Mouse (Mus musculus) testis, adult 2 months (tissue): ENCODE data around the gene Creg2.

ENCODE experiments used
- CTCF ChIP-seq: fragments of 200-500 bp; IDR thresholded peaks from 2 replicates; pipeline ENCODE4 v1.5.1; 2012; ENCODE audit warnings: low read depth, mild to moderate bottlenecking, inconsistent platforms, low read length, moderate library complexity; ENCODE audit not compliant: control insufficient read depth, insufficient read depth, insufficient replicate concordance
- POLR2A ChIP-seq: fragments of 200-500 bp; IDR thresholded peaks from 2 replicates; pipeline ENCODE4 v1.6.1; 2012; ENCODE audit warnings: low read depth, mild to moderate bottlenecking, inconsistent platforms, low read length, moderate library complexity; ENCODE audit not compliant: control insufficient read depth

- TF ChIP-seq CTCF (no peak), POLR2A (no peak)
These were observed 32.8 kb downstream of the Creg2 start for GRCm38 (mm10) chr1:39618524-39618923.
